Mouse (Mus musculus) thymus, adult 2 months (tissue): ENCODE measurements around the gene Klhl42. TPM values are rescaled to one million over a fixed set of nuclear protein-coding genes. Genes with fewer than 3 reads are reported as not detected.

Experiments
- DNase-seq: peaks from one replicate; pipeline ENCODE4 v3.0.0; 2021
- H3K27ac ChIP-seq: fragments of 200-500 bp; 2 replicates; pipeline ENCODE4 v1.5.1; 2012; ENCODE audit warnings: low read length, control low read depth; ENCODE audit not compliant: control insufficient read depth, insufficient read depth
- H3K27me3 ChIP-seq: fragments of 200-500 bp; 2 replicates; pipeline ENCODE4 v1.6.1; 2012; ENCODE audit warnings: mild to moderate bottlenecking, low read length, moderate library complexity, mixed read lengths; ENCODE audit not compliant: control insufficient read depth, insufficient read depth
- H3K36me3 ChIP-seq: fragments of 200-500 bp; 2 replicates; pipeline ENCODE4 v1.6.1; 2012; ENCODE audit warnings: mild to moderate bottlenecking, low read length, moderate library complexity; ENCODE audit not compliant: control insufficient read depth, insufficient read depth
- H3K4me1 ChIP-seq: fragments of 200-500 bp; replicated peaks from 2 replicates; pipeline ENCODE4 v1.6.1; 2012; ENCODE audit warnings: low read length; ENCODE audit not compliant: control insufficient read depth, insufficient read depth
- H3K4me3 ChIP-seq: fragments of 200-500 bp; 2 replicates; pipeline ENCODE4 v1.5.1; 2012; ENCODE audit warnings: mild to moderate bottlenecking, low read length, control low read depth, moderate library complexity; ENCODE audit not compliant: control insufficient read depth, insufficient read depth
- CTCF ChIP-seq: fragments of 200-500 bp; IDR thresholded peaks from 2 replicates; pipeline ENCODE4 v1.5.1; 2012; ENCODE audit warnings: mild to moderate bottlenecking, control low read depth, low read length, moderate library complexity, borderline replicate concordance; ENCODE audit not compliant: control insufficient read depth, poor library complexity, insufficient read depth; ENCODE audit errors: extremely low read depth
- POLR2A ChIP-seq: fragments of 200-500 bp; IDR thresholded peaks from 2 replicates; pipeline ENCODE4 v1.6.1; 2012; ENCODE audit warnings: mild to moderate bottlenecking, low read length, control low read depth, moderate library complexity; ENCODE audit not compliant: control insufficient read depth, poor library complexity, insufficient read depth; ENCODE audit errors: extremely low read depth
- WGBS: fragments of 180-500 bp; shearing (Covaris S2); methylation state at CpG from one replicate; pipeline ENCODE4 v1.1.7; 2018; 5-methylcytosine and 5-hydroxymethylcytosine counted together
- polyA plus RNA-seq: library from polyadenylated mRNA; depleted of rRNA; stranded (reverse); fragments of >200 nt; gene quantifications from 2 replicates; pipeline ENCODE4 v1.2.3, GENCODE M21; 2012; rRNA removed

The Klhl42 gene
- polyA plus RNA-seq, 1 experiment: 27.2 TPM

- no peak for TF ChIP-seq POLR2A
- TF ChIP-seq CTCF: no peak
Measured at GRCm38 (mm10) chr6:147145753-147146152, 54.6 kb downstream of the Klhl42 start.

GRCm38 (mm10) chr6:147151069-147151468 lies 59.9 kb downstream of the Klhl42 start:
- no peaks in the 10 kb centered on the region for H3K36me3 ChIP-seq
- 90% methylated on average over 6 of the region's 6 CpGs for WGBS
- H3K27ac ChIP-seq: no peak overlapping the region
- DNase-seq: no peak
- TF ChIP-seq CTCF: no peak
- no peak for TF ChIP-seq POLR2A
- H3K4me1 ChIP-seq: no peaks in the 10 kb centered on the region; the same call in 1 of the 2 replicates
- H3K4me3 ChIP-seq: no peak overlapping the region
- H3K27me3 ChIP-seq: no peaks in the 10 kb centered on the region

More at GRCm38 (mm10) chr6:147145753-147146152, 54.6 kb downstream of the Klhl42 start:
- Histone ChIP-seq H3K27ac (no peak overlapping the region), H3K36me3 (no peaks in the 10 kb centered on the region), H3K4me3 (no peak overlapping the region), H3K4me1 (no peaks in the 10 kb centered on the region), H3K27me3 (no peaks in the 10 kb centered on the region)
- DNase-seq: no peak
- WGBS: 86% methylated on average over 10 of the region's 10 CpGs

- no peaks in the 10 kb centered on the region for H3K27me3 ChIP-seq
- no peak for DNase-seq
- no peaks in the 10 kb centered on the region for H3K36me3 ChIP-seq
- H3K4me1 ChIP-seq: no peaks in the 10 kb centered on the region; the same call in 1 of the 2 replicates
- H3K4me3 ChIP-seq: no peak overlapping the region
- TF ChIP-seq POLR2A: no peak
- no peak for TF ChIP-seq CTCF
- H3K27ac ChIP-seq: no peak overlapping the region
Measured at GRCm38 (mm10) chr6:147151839-147152238, 60.7 kb downstream of the Klhl42 start.

GRCm38 (mm10) chr6:147155085-147155484 lies 63.9 kb downstream of the Klhl42 start:
- DNase-seq: no peak
- H3K27ac ChIP-seq: no peak overlapping the region
- no peak overlapping the region for H3K4me3 ChIP-seq
- H3K27me3 ChIP-seq: no peaks in the 10 kb centered on the region
- no peak for TF ChIP-seq CTCF
- TF ChIP-seq POLR2A: no peak
- no peaks in the 10 kb centered on the region; the same call in 1 of the 2 replicates for H3K4me1 ChIP-seq
- whole genome bisulfite sequencing: 35% methylated on average over 7 of the region's 7 CpGs
- no peaks in the 10 kb centered on the region for H3K36me3 ChIP-seq

GRCm38 (mm10) chr6:147161818-147162584 lies 70.8 kb downstream of the Klhl42 start:
- no peaks in the 10 kb centered on the region for H3K4me1 ChIP-seq
- no peak overlapping the region for H3K27ac ChIP-seq
- WGBS: 83% methylated on average over 5 of the region's 5 CpGs
- H3K36me3 ChIP-seq: no peaks in the 10 kb centered on the region
- H3K27me3 ChIP-seq: no peaks in the 10 kb centered on the region
- DNase-seq: no peak
- TF ChIP-seq CTCF: no peak
- TF ChIP-seq POLR2A: no peak
- no peak overlapping the region for H3K4me3 ChIP-seq

Other genes with a start within 250 kb of the Klhl42 start
- 0.42 TPM in 1 of 2 replicates, not detected in the other for gene Smco2, start 241.3 kb upstream of the Klhl42 start, polyA plus RNA-seq
- gene Ppfibp1, start 202.9 kb upstream of the Klhl42 start, polyA plus RNA-seq: 4.2 and 5.0 TPM in 2 replicates
- not detected in 2 replicates for gene 1700034J05Rik, start 137.0 kb upstream of the Klhl42 start, polyA plus RNA-seq
- gene Rep15, start 58.8 kb upstream of the Klhl42 start, polyA plus RNA-seq: 0.09 and 0.16 TPM in 2 replicates
- 8.4 and 9.4 TPM in 2 replicates for gene Mrps35, start 48.6 kb upstream of the Klhl42 start, polyA plus RNA-seq
- gene Mansc4, start 4.3 kb upstream of the Klhl42 start, polyA plus RNA-seq: 2.8 and 2.9 TPM in 2 replicates
- gene Pthlh, start 172.8 kb downstream of the Klhl42 start, polyA plus RNA-seq: 2.4 and 3.3 TPM in 2 replicates